Mouse (Mus musculus): Measurements from ENCODE around the gene Chaf1a. TPM values are rescaled to one million over a fixed set of nuclear protein-coding genes. Genes with fewer than 3 reads are reported as not detected.
A peak's percentile ranks its signal among the peaks of the same experiment; 100 is the strongest.
"Not testable (repeated sequence)": the region's sequence is repeated elsewhere in the genome, so short reads cannot be mapped to it uniquely, and the experiment has no call there.

Gene Chaf1a
- polyA plus RNA-seq, 1 experiment from 2014 or later: 32.0 TPM

DNA sequence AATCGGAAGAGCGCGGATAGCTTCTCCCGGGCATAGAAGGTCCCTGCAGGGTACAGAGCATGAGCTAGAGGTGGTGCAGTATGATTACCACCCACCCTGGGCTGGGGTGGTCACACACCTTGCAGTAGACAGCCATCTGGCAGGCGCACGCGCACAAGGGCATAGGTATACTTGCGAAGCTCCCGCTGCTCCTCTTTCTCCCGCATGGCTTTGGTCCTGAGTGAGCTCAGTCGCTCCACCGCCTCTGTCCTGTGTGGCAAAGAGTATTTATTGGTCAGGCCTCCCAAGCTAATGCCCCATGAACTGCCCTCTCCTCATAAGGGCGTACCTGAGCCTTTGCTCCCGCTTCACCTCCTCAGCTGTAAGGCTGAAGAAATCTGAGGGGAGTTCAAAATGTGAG is 28.8 kb downstream of the Chaf1a start:
- no peak overlapping the region for H3K27ac ChIP-seq (ENCODE audit: low read depth, low read length)
- H3K4me3 ChIP-seq (ENCODE audit: low read depth, low read length): no peak overlapping the region
- H3K36me3 ChIP-seq (ENCODE audit: control insufficient read depth, insufficient read depth, low read length): peaks cover 71% of the 10 kb centered on the region
- H3K9ac ChIP-seq (ENCODE audit: low read depth, low read length): no peak overlapping the region
- DNase-seq (ENCODE audit: low spot score) (no peak), ATAC-seq (replicated peaks; ENCODE audit: low FRiP score) (no peak)
- 95% methylated on average over 14 of the region's 14 CpGs for WGBS
- no peaks in the 10 kb centered on the region for H3K9me3 ChIP-seq (ENCODE audit: control insufficient read depth, low read length)
- H3K27me3 ChIP-seq (replicated peaks; ENCODE audit: control insufficient read depth, insufficient read depth, low read length): no peaks in the 10 kb centered on the region
- H3K4me2 ChIP-seq: no peak overlapping the region
- H3K4me1 ChIP-seq (replicated peaks; ENCODE audit: control insufficient read depth, insufficient read depth, low read length): peaks cover 6% of the 10 kb centered on the region

DNA sequence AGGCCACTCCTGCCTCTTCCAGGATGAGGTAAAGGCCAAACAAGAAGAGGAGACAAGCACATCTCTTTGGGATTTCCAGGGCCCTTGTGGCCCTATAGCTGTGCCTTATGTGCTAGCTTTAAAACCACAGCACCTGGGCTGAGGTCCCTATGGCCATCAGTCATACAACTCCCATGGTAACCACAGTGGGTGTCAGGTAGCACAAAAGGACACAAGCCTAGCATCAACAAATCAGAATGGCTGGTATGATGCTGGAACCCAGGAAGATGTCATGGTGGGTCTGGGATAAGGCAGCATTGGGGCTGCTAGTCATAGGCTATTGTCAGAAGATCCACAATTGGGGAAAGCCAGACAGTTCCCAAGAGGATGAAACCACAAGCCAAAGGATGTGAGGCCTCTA is 30.9 kb downstream of the Chaf1a start:
- H3K9ac ChIP-seq (ENCODE audit: low read depth, low read length): no peak overlapping the region
- no peak for DNase-seq (ENCODE audit: low spot score)
- no peaks in the 10 kb centered on the region for H3K27me3 ChIP-seq (replicated peaks; ENCODE audit: control insufficient read depth, insufficient read depth, low read length)
- no peak overlapping the region for H3K4me3 ChIP-seq (ENCODE audit: low read depth, low read length)
- peaks cover 52% of the 10 kb centered on the region for H3K36me3 ChIP-seq (ENCODE audit: control insufficient read depth, insufficient read depth, low read length)
- no peaks in the 10 kb centered on the region for H3K9me3 ChIP-seq (ENCODE audit: control insufficient read depth, low read length)
- no peak overlapping the region for H3K27ac ChIP-seq (ENCODE audit: low read depth, low read length)
- H3K4me2 ChIP-seq: no peak overlapping the region
- H3K4me1 ChIP-seq (replicated peaks; ENCODE audit: control insufficient read depth, insufficient read depth, low read length): peaks cover 15% of the 10 kb centered on the region
- ATAC-seq (replicated peaks; ENCODE audit: low FRiP score): no peak

GRCm38 (mm10) chr17:56072243-56072642 is 32.0 kb downstream of the Chaf1a start:
- ATAC-seq (replicated peaks; ENCODE audit: low FRiP score) (no peak), DNase-seq (ENCODE audit: low spot score) (no peak)
- peaks cover 43% of the 10 kb centered on the region for H3K36me3 ChIP-seq (ENCODE audit: control insufficient read depth, insufficient read depth, low read length)
- no peak overlapping the region for H3K4me2 ChIP-seq
- 88% methylated on average over 5 of the region's 5 CpGs for WGBS
- no peaks in the 10 kb centered on the region for H3K9me3 ChIP-seq (ENCODE audit: control insufficient read depth, low read length)
- H3K4me1 ChIP-seq (replicated peaks; ENCODE audit: control insufficient read depth, insufficient read depth, low read length): peaks cover 15% of the 10 kb centered on the region
- no peak overlapping the region for H3K27ac ChIP-seq (ENCODE audit: low read depth, low read length)
- no peaks in the 10 kb centered on the region for H3K27me3 ChIP-seq (replicated peaks; ENCODE audit: control insufficient read depth, insufficient read depth, low read length)
- no peak overlapping the region for H3K9ac ChIP-seq (ENCODE audit: low read depth, low read length)
- no peak overlapping the region for H3K4me3 ChIP-seq (ENCODE audit: low read depth, low read length)

DNA sequence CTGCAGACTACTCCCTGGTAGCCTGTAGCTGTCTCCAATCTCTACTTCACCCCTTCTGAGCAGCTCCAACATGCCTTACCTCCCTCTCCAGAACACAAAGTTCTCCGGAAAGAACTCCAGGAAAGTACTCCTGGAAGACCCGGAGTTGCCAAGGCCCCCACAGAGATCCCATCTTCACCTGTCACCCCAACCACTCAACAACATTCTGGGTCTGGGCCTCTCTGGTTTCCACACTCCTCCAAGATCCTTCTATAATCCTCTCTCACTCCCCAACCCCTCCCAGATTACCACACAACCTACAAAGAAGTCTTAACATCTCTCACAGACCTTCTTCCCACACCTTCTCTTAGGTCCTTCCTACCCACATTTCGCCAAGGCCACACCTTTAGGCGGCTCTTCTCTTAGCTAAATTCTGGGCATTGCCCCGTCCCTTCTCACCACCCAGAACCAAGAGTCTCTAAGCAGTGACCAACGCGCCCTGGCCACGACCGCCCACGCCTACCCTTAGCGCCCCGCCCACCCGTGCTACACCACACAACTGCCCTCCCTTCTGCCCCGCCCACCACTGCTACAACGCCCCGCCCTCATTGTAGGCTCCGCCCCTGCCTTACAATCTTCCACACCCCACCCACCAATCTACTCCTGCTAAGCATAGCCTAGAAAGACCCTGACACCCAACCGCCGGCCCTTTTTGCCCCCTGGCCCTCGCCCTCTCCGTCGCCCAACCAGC is 34.0 kb downstream of the Chaf1a start:
- WGBS: 8% methylated on average over 22 of the region's 22 CpGs
- peaks cover 15% of the 10 kb centered on the region for H3K4me1 ChIP-seq (replicated peaks; ENCODE audit: control insufficient read depth, insufficient read depth, low read length)
- no peak for DNase-seq (ENCODE audit: low spot score)
- H3K36me3 ChIP-seq (ENCODE audit: control insufficient read depth, insufficient read depth, low read length): peaks cover 25% of the 10 kb centered on the region
- ATAC-seq (replicated peaks; ENCODE audit: low FRiP score): peak; percentile 51
- H3K9me3 ChIP-seq (ENCODE audit: control insufficient read depth, low read length): no peaks in the 10 kb centered on the region
- H3K4me2 ChIP-seq: peak overlapping the region; percentile 86
- H3K27me3 ChIP-seq (replicated peaks; ENCODE audit: control insufficient read depth, insufficient read depth, low read length): no peaks in the 10 kb centered on the region
- H3K9ac ChIP-seq (ENCODE audit: low read depth, low read length): peak overlapping the region; percentile 87
- H3K4me3 ChIP-seq (ENCODE audit: low read depth, low read length): peak overlapping the region; percentile 82
- H3K27ac ChIP-seq (ENCODE audit: low read depth, low read length): peak overlapping the region; percentile 99

- Histone ChIP-seq H3K27me3 (replicated peaks; ENCODE audit: control insufficient read depth, insufficient read depth, low read length) (no peaks in the 10 kb centered on the region), H3K27ac (ENCODE audit: low read depth, low read length) (peak within 1 kb of the TSS; percentile 99), H3K36me3 (ENCODE audit: control insufficient read depth, insufficient read depth, low read length) (peaks cover 21% of the 10 kb centered on the region), H3K4me2 (peak within 1 kb of the TSS; percentile 86), H3K4me3 (ENCODE audit: low read depth, low read length) (peak within 1 kb of the TSS; percentile 82), H3K4me1 (replicated peaks; ENCODE audit: control insufficient read depth, insufficient read depth, low read length) (peaks cover 15% of the 10 kb centered on the region), H3K9ac (ENCODE audit: low read depth, low read length) (peak within 1 kb of the TSS; percentile 87), H3K9me3 (ENCODE audit: control insufficient read depth, low read length) (no peaks in the 10 kb centered on the region)
- DNase-seq (ENCODE audit: low spot score) (peak; percentile 93), ATAC-seq (replicated peaks; ENCODE audit: low FRiP score) (peak; percentile 53)
- under 1% methylated on average over 34 of the region's 35 CpGs for WGBS
Observed at GRCm38 (mm10) chr17:56074827-56075208, 34.6 kb downstream of the Chaf1a start, which contains the start of gene Ubxn6. Gene Ubxn6, minus strand, starts transcription at chr17:56075028.

DNA sequence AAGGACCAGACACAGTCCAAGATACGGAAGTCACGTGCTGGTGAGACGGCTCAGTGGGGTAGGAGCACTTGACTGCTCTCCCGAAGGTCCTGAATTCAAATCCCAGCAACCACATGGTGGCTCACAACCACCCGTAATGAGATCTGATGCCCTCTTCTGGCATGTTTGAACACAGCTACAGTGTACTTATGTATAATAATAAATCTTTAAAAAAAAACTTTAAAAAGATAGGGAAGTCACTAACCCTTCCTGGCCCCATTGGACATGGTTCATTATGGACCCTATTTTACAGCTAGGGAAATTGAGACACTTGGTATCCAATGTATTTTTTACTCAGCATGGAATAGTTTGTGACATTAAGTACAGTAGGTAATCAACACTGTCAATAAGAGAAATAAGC is 37.3 kb downstream of the Chaf1a start:
- Histone ChIP-seq H3K27ac (ENCODE audit: low read depth, low read length) (no peak overlapping the region), H3K4me3 (ENCODE audit: low read depth, low read length) (no peak overlapping the region), H3K4me1 (replicated peaks; ENCODE audit: control insufficient read depth, insufficient read depth, low read length) (peaks cover 25% of the 10 kb centered on the region), H3K4me2 (no peak overlapping the region), H3K9me3 (ENCODE audit: control insufficient read depth, low read length) (no peaks in the 10 kb centered on the region), H3K9ac (ENCODE audit: low read depth, low read length) (no peak overlapping the region), H3K36me3 (ENCODE audit: control insufficient read depth, insufficient read depth, low read length) (peaks cover 5% of the 10 kb centered on the region; the same call in 1 of the 2 replicates), H3K27me3 (replicated peaks; ENCODE audit: control insufficient read depth, insufficient read depth, low read length) (no peaks in the 10 kb centered on the region)
- 77% methylated on average over 5 of the region's 5 CpGs for whole genome bisulfite sequencing
- DNase-seq (ENCODE audit: low spot score) (no peak), ATAC-seq (replicated peaks; ENCODE audit: low FRiP score) (no peak)

GRCm38 (mm10) chr17:56078361-56078760 is 38.1 kb downstream of the Chaf1a start:
- H3K36me3 ChIP-seq (ENCODE audit: control insufficient read depth, insufficient read depth, low read length); DNase-seq (ENCODE audit: low spot score); ATAC-seq (replicated peaks; ENCODE audit: low FRiP score); H3K27me3 ChIP-seq (replicated peaks; ENCODE audit: control insufficient read depth, insufficient read depth, low read length); H3K9me3 ChIP-seq (ENCODE audit: control insufficient read depth, low read length): not testable (repeated sequence)
- WGBS: 58% methylated on average over 9 of the region's 9 CpGs
- Histone ChIP-seq H3K9ac (ENCODE audit: low read depth, low read length) (peak overlapping the region; percentile 35; the same call in 1 of the 2 replicates), H3K27ac (ENCODE audit: low read depth, low read length) (peak overlapping the region; percentile 35; the same call in 1 of the 2 replicates), H3K4me1 (replicated peaks; ENCODE audit: control insufficient read depth, insufficient read depth, low read length) (peaks cover 25% of the 10 kb centered on the region), H3K4me2 (peak overlapping the region; percentile 65), H3K4me3 (ENCODE audit: low read depth, low read length) (peak overlapping the region; percentile 71)

GRCm38 (mm10) chr17:56078880-56079795 is 38.9 kb downstream of the Chaf1a start, which contains the start of gene Hdgfl2:
Gene Hdgfl2, plus strand, starts transcription at chr17:56079634.
- under 1% methylated on average over 61 of the region's 61 CpGs for WGBS
- Histone ChIP-seq H3K27ac (ENCODE audit: low read depth, low read length) (peak within 1 kb of the TSS; percentile 58; the same call in 1 of the 2 replicates), H3K9me3 (ENCODE audit: control insufficient read depth, low read length) (no peaks in the 10 kb centered on the region), H3K9ac (ENCODE audit: low read depth, low read length) (peak within 1 kb of the TSS; percentile 74), H3K4me1 (replicated peaks; ENCODE audit: control insufficient read depth, insufficient read depth, low read length) (peaks cover 18% of the 10 kb centered on the region), H3K36me3 (ENCODE audit: control insufficient read depth, insufficient read depth, low read length) (no peaks in the 10 kb centered on the region), H3K4me3 (ENCODE audit: low read depth, low read length) (peak within 1 kb of the TSS; percentile 71), H3K27me3 (replicated peaks; ENCODE audit: control insufficient read depth, insufficient read depth, low read length) (no peaks in the 10 kb centered on the region), H3K4me2 (peak within 1 kb of the TSS; percentile 92)
- ATAC-seq (replicated peaks; ENCODE audit: low FRiP score) (peak; percentile 90), DNase-seq (ENCODE audit: low spot score) (peak; percentile 99)
